Mouse (Mus musculus): ENCODE data around the gene Dnajc3. TPM values are rescaled to one million over a fixed set of nuclear protein-coding genes. Genes with fewer than 3 reads are reported as not detected.

Gene Dnajc3
- polyA plus RNA-seq, 1 experiment = 4.2 TPM

GRCm38 (mm10) chr14:118951912-118952583, 14.3 kb downstream of the Dnajc3 start:
- no peak for TF ChIP-seq GATA1 (IDR thresholded peaks at IDR 0.05; ENCODE audit: low read length)

- TF ChIP-seq GATA1 (IDR thresholded peaks at IDR 0.05; ENCODE audit: low read length) = no peak
Measured at GRCm38 (mm10) chr14:118958010-118958409, 20.2 kb downstream of the Dnajc3 start.

- TF ChIP-seq GATA1 (IDR thresholded peaks at IDR 0.05; ENCODE audit: low read length) = no peak
Measured at GRCm38 (mm10) chr14:118965356-118966000, 27.7 kb downstream of the Dnajc3 start.

- no peak for TF ChIP-seq GATA1 (IDR thresholded peaks at IDR 0.05; ENCODE audit: low read length)
Measured at GRCm38 (mm10) chr14:118967646-118968045, 29.9 kb downstream of the Dnajc3 start.

- no peak for TF ChIP-seq GATA1 (IDR thresholded peaks at IDR 0.05; ENCODE audit: low read length)
Measured at GRCm38 (mm10) chr14:118972268-118972667, 34.5 kb downstream of the Dnajc3 start.

GRCm38 (mm10) chr14:118977136-118977816, 39.5 kb downstream of the Dnajc3 start:
- no peak for TF ChIP-seq GATA1 (IDR thresholded peaks at IDR 0.05; ENCODE audit: low read length)

GRCm38 (mm10) chr14:118979571-118980325, 42.0 kb downstream of the Dnajc3 start:
- TF ChIP-seq GATA1 (IDR thresholded peaks at IDR 0.05; ENCODE audit: low read length) = no peak

- no peak for TF ChIP-seq GATA1 (IDR thresholded peaks at IDR 0.05; ENCODE audit: low read length)
Measured at GRCm38 (mm10) chr14:118980358-118980757, 42.6 kb downstream of the Dnajc3 start.

- no peak for TF ChIP-seq GATA1 (IDR thresholded peaks at IDR 0.05; ENCODE audit: low read length)
Measured at GRCm38 (mm10) chr14:118980890-118981289, 43.1 kb downstream of the Dnajc3 start.

- TF ChIP-seq GATA1 (IDR thresholded peaks at IDR 0.05; ENCODE audit: low read length) = no peak
Measured at GRCm38 (mm10) chr14:118983396-118983795, 45.6 kb downstream of the Dnajc3 start.

GRCm38 (mm10) chr14:118984161-118984560, 46.4 kb downstream of the Dnajc3 start:
- TF ChIP-seq GATA1 (IDR thresholded peaks at IDR 0.05; ENCODE audit: low read length) = no peak

GRCm38 (mm10) chr14:118986653-118987522, 49.1 kb downstream of the Dnajc3 start:
- TF ChIP-seq GATA1 (IDR thresholded peaks at IDR 0.05; ENCODE audit: low read length) = no peak

GRCm38 (mm10) chr14:118987523-118988496, 50.0 kb downstream of the Dnajc3 start:
- TF ChIP-seq GATA1 (IDR thresholded peaks at IDR 0.05; ENCODE audit: low read length) = no peak
